Mouse (Mus musculus) ES-Bruce4 (cell line): ENCODE results near the gene Hist1h1a. TPM values are rescaled to one million over a fixed set of nuclear protein-coding genes. Genes with fewer than 3 reads are reported as not detected.

Experiments
- H3K27ac ChIP-seq: 2 replicates; pipeline ENCODE4 v1.5.1; 2012; ENCODE audit warnings: low read length, inconsistent platforms; ENCODE audit not compliant: insufficient read depth
- H3K27me3 ChIP-seq: 2 replicates; pipeline ENCODE4 v1.6.1; 2012; ENCODE audit warnings: mild to moderate bottlenecking, low read length, inconsistent platforms; ENCODE audit not compliant: control insufficient read depth, poor library complexity, insufficient read depth, severe bottlenecking
- H3K36me3 ChIP-seq: 2 replicates; pipeline ENCODE4 v1.6.1; 2012; ENCODE audit warnings: inconsistent platforms, mild to moderate bottlenecking, low read length, moderate library complexity; ENCODE audit not compliant: control insufficient read depth, poor library complexity, insufficient read depth, severe bottlenecking
- H3K4me1 ChIP-seq: one replicate; pipeline ENCODE4 v1.8.1; 2011; ENCODE audit warnings: low read length; ENCODE audit not compliant: control insufficient read depth, insufficient read depth
- H3K4me3 ChIP-seq: 2 replicates; pipeline ENCODE4 v1.5.1; 2011; ENCODE audit warnings: low read depth, mild to moderate bottlenecking, low read length
- H3K9ac ChIP-seq: 2 replicates; pipeline ENCODE4 v1.6.1; 2012; ENCODE audit warnings: low read depth, mild to moderate bottlenecking, inconsistent platforms; ENCODE audit not compliant: poor library complexity, severe bottlenecking
- H3K9me3 ChIP-seq: replicated peaks from 2 replicates; pipeline ENCODE4 v1.6.1; 2012; ENCODE audit warnings: mild to moderate bottlenecking, low read length, inconsistent platforms; ENCODE audit not compliant: control insufficient read depth, poor library complexity, insufficient read depth, severe bottlenecking
- CTCF ChIP-seq: IDR thresholded peaks from one replicate; pipeline ENCODE4 v1.8.1; 2011; ENCODE audit warnings: low read depth, low read length
- EP300 ChIP-seq: IDR thresholded peaks from 2 replicates; pipeline ENCODE4 v1.6.1; 2011; ENCODE audit warnings: low read depth, low read length; ENCODE audit not compliant: insufficient read depth
- POLR2A ChIP-seq: IDR thresholded peaks from one replicate; pipeline ENCODE4 v1.8.1; 2011; ENCODE audit warnings: low read length; ENCODE audit not compliant: insufficient read depth
- polyA plus RNA-seq: library from polyadenylated mRNA; stranded (reverse); fragments of >200 nt; gene quantifications from 2 replicates; pipeline ENCODE4 v1.2.4, GENCODE M21; 2011; ENCODE audit warnings: low read depth; ENCODE audit not compliant: missing spikeins, insufficient read depth, insufficient read length

Hist1h1a gene
- polyA plus RNA-seq, 1 experiment = 7.8 TPM

DNA sequence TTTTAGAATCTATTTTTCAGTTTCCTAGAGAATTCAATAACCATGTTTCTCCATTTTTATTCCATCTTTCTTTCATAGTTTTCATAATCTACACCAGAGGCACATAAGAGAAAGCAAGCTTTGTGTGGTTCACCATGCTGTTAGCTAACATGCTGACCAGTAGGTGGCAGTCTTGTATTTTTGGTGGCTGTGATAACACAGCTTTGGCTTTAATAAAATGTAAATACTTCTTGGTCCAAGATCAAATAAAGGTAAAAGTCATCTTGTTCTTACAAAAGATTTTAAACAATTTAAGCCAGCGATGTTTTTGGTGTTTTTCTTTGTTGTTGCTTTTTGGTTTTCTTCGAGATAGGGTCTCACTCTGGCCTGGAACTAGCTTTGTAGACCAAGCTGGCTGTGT is 29.1 kb downstream of the Hist1h1a start:
- no peak overlapping the region for H3K4me3 ChIP-seq
- H3K27ac ChIP-seq = no peak overlapping the region
- no peaks in the 10 kb centered on the region for H3K4me1 ChIP-seq
- no peaks in the 10 kb centered on the region for H3K27me3 ChIP-seq
- TF ChIP-seq EP300 = no peak
- peak; percentile 6 for TF ChIP-seq CTCF
- no peak overlapping the region for H3K9ac ChIP-seq
- peaks cover 4% of the 10 kb centered on the region; the same call in 1 of the 2 replicates for H3K9me3 ChIP-seq
- H3K36me3 ChIP-seq = no peaks in the 10 kb centered on the region

DNA sequence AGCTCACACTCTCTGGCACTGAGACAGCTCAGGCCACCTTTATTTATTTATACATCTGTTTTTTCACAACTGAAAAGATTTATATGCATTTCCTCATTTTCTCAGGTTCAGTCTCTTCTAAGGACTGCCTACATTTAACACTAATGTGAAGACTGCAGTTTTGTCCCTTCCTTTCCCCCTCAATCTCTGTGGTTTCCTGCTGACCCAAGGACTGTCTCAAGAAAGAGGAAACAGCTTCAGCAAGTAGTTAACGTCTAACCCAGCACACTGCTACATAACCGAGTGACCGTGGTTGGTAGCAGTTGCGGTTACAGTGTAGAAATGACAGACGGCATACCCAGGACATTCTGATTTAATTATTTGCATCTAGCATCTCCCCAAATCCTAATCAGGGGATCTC is 35.9 kb downstream of the Hist1h1a start:
- Histone ChIP-seq H3K4me3 (no peak overlapping the region), H3K9me3 (no peaks in the 10 kb centered on the region), H3K27ac (no peak overlapping the region), H3K9ac (no peak overlapping the region), H3K4me1 (no peaks in the 10 kb centered on the region), H3K27me3 (no peaks in the 10 kb centered on the region), H3K36me3 (no peaks in the 10 kb centered on the region)
- TF ChIP-seq POLR2A (no peak), CTCF (no peak), EP300 (no peak)

DNA sequence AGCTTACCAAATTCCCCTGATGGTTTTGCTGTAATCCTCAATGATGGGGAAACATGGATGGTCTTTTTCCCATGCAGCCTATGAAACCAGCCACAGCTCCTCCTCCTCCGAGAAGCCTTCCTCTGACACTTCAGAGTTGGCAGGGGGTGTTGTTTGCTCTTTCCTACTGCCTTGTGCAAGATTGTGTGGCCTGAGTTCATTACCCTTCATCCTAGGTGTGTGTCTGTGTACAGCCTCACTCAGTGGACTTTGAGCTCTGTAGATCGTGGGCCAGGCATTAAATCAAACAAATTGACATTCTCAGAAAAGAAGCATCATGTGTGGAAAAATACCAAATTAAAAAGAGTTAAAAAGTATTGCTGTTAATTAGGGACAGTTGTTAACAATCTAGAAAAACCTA is 41.1 kb downstream of the Hist1h1a start:
- Histone ChIP-seq H3K9me3 (no peaks in the 10 kb centered on the region), H3K27ac (no peak overlapping the region), H3K4me1 (no peaks in the 10 kb centered on the region), H3K36me3 (no peaks in the 10 kb centered on the region), H3K9ac (no peak overlapping the region), H3K27me3 (no peaks in the 10 kb centered on the region), H3K4me3 (no peak overlapping the region)
- TF ChIP-seq POLR2A (no peak), CTCF (no peak), EP300 (no peak)

DNA sequence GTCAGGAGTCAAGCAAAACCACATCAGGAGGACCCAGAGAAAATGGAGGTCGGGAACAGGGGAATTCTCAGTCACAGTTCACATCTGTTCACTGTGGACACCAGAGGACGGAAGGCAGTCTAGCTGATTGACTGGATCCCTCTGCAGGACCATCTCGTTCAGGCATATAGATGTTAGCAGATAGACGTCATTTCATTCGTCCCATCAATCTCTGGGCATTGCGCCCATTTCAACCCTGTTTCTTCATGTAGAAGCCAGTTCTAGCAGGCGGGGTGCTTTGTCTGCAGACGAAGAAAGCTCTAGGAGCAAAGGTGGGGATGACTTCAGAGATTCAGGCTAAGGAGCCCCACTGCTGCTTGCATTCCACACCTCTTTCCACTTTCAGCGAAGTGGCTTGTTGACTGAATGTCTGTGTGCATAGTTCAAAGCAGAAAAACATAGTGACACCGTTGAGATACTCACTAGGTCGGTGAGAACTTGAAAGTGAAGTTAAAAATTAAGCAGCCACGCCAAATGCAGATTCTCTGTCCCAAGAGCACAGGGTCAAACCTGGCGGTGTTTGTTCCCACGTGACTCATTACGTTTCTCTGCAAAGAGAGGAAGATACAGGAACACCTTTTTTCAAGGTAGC is 43.1 kb downstream of the Hist1h1a start, which contains the start of gene Slc17a2:
TSS of gene Slc17a2 (plus strand) at position 572 of the 631 bp plus-strand sequence.
- Histone ChIP-seq H3K4me3 (no peak within 1 kb of the TSS), H3K36me3 (no peaks in the 10 kb centered on the region), H3K27me3 (no peaks in the 10 kb centered on the region), H3K9me3 (no peaks in the 10 kb centered on the region), H3K27ac (no peak within 1 kb of the TSS), H3K4me1 (no peaks in the 10 kb centered on the region), H3K9ac (no peak within 1 kb of the TSS)
- no peak for TF ChIP-seq CTCF
- no peak for TF ChIP-seq EP300
- TF ChIP-seq POLR2A = no peak

Other genes with a start within 250 kb of the Hist1h1a start
- 16.9 and 19.1 TPM in 2 replicates for gene Hist1h4h, start 232.6 kb upstream of the Hist1h1a start, polyA plus RNA-seq
- 68.8 and 97.9 TPM in 2 replicates for gene Hist1h2af, start 229.8 kb upstream of the Hist1h1a start, polyA plus RNA-seq
- 8.9 and 16.9 TPM in 2 replicates for gene Hist1h3g, start 228.2 kb upstream of the Hist1h1a start, polyA plus RNA-seq
- 3.9 and 4.2 TPM in 2 replicates for gene Hist1h2bh, start 220.3 kb upstream of the Hist1h1a start, polyA plus RNA-seq
- gene Hist1h3f, start 219.6 kb upstream of the Hist1h1a start, polyA plus RNA-seq = 1.5 TPM in 1 of 2 replicates, not detected in the other
- gene Hist1h4f, start 212.0 kb upstream of the Hist1h1a start, polyA plus RNA-seq = 24.1 and 31.1 TPM in 2 replicates
- 1.6 and 2.0 TPM in 2 replicates for gene Hist1h1d, start 210.4 kb upstream of the Hist1h1a start, polyA plus RNA-seq
- 14.3 and 15.4 TPM in 2 replicates for gene Hist1h3e, start 201.3 kb upstream of the Hist1h1a start, polyA plus RNA-seq
- gene Hist1h2ae, start 192.4 kb upstream of the Hist1h1a start, polyA plus RNA-seq = 5.0 and 8.2 TPM in 2 replicates
- 13.4 and 16.7 TPM in 2 replicates for gene Hist1h2bg, start 192.3 kb upstream of the Hist1h1a start, polyA plus RNA-seq
- 21.5 and 23.2 TPM in 2 replicates for gene Hist1h2bf, start 189.5 kb upstream of the Hist1h1a start, polyA plus RNA-seq
- gene Hist1h2ad, start 189.3 kb upstream of the Hist1h1a start, polyA plus RNA-seq = 2.0 TPM in 1 of 2 replicates, not detected in the other
- gene Hist1h3d, start 187.9 kb upstream of the Hist1h1a start, polyA plus RNA-seq = 3.2 and 4.7 TPM in 2 replicates
- 4.3 and 4.8 TPM in 2 replicates for gene Hist1h4d, start 182.1 kb upstream of the Hist1h1a start, polyA plus RNA-seq
- 1.8 TPM in 2 replicates for gene Hist1h2be, start 142.5 kb upstream of the Hist1h1a start, polyA plus RNA-seq
- gene Hist1h1e, start 141.1 kb upstream of the Hist1h1a start, polyA plus RNA-seq = 6.9 and 8.4 TPM in 2 replicates
- gene Hist1h2ac, start 79.7 kb upstream of the Hist1h1a start, polyA plus RNA-seq = 0.37 and 0.91 TPM in 2 replicates
- gene Hist1h2bc, start 79.5 kb upstream of the Hist1h1a start, polyA plus RNA-seq = 9.1 and 10.6 TPM in 2 replicates
- gene Hist1h1t, start 67.9 kb upstream of the Hist1h1a start, polyA plus RNA-seq = not detected in 2 replicates
- 1.3 and 2.5 TPM in 2 replicates for gene Hist1h4c, start 65.2 kb upstream of the Hist1h1a start, polyA plus RNA-seq
- not detected in 2 replicates for gene Hfe, start 52.8 kb upstream of the Hist1h1a start, polyA plus RNA-seq
- 10.8 and 13.3 TPM in 2 replicates for gene Hist1h1c, start 24.9 kb upstream of the Hist1h1a start, polyA plus RNA-seq
- gene Hist1h3c, start 18.1 kb upstream of the Hist1h1a start, polyA plus RNA-seq = 3.6 and 8.6 TPM in 2 replicates
- gene Hist1h2bb, start 16.9 kb upstream of the Hist1h1a start, polyA plus RNA-seq = 9.8 and 11.5 TPM in 2 replicates
- gene Hist1h2ab, start 12.5 kb upstream of the Hist1h1a start, polyA plus RNA-seq = 11.9 and 17.9 TPM in 2 replicates
- 5.0 and 9.4 TPM in 2 replicates for gene Hist1h3b, start 11.4 kb upstream of the Hist1h1a start, polyA plus RNA-seq
- 28.2 and 29.2 TPM in 2 replicates for gene Hist1h4b, start 6.7 kb upstream of the Hist1h1a start, polyA plus RNA-seq
- 3.1 and 4.5 TPM in 2 replicates for gene Hist1h4a, start 2.4 kb upstream of the Hist1h1a start, polyA plus RNA-seq
- gene Hist1h3a, start 1.3 kb upstream of the Hist1h1a start, polyA plus RNA-seq = 5.4 TPM in 1 of 2 replicates, not detected in the other
- gene Trim38, start 6.2 kb downstream of the Hist1h1a start, polyA plus RNA-seq = not detected in 2 replicates
- not detected in 2 replicates for gene Slc17a2, start 43.3 kb downstream of the Hist1h1a start, polyA plus RNA-seq
- gene Slc17a3, start 75.8 kb downstream of the Hist1h1a start, polyA plus RNA-seq = not detected in 2 replicates
- gene Slc17a1, start 104.1 kb downstream of the Hist1h1a start, polyA plus RNA-seq = not detected in 2 replicates
- not detected in 2 replicates for gene Slc17a4, start 151.3 kb downstream of the Hist1h1a start, polyA plus RNA-seq
- gene Hist1h2ba, start 170.5 kb downstream of the Hist1h1a start, polyA plus RNA-seq = not detected in 2 replicates
- not detected in 2 replicates for gene Hist1h2aa, start 170.8 kb downstream of the Hist1h1a start, polyA plus RNA-seq
- gene Scgn, start 227.5 kb downstream of the Hist1h1a start, polyA plus RNA-seq = not detected in 2 replicates